Mouse (Mus musculus) kidney, adult 11 months (tissue): ENCODE results near the gene Nmnat3.

Experiments
- DNase-seq: peaks from one replicate; pipeline ENCODE4 v3.0.0; 2022

Nmnat3 gene

GRCm38 (mm10) chr9:98367333-98367962, 80.2 kb downstream of the Nmnat3 start:
- DNase-seq: no peak

GRCm38 (mm10) chr9:98369707-98370106, 82.5 kb downstream of the Nmnat3 start:
- no peak for DNase-seq

GRCm38 (mm10) chr9:98373358-98373757, 86.1 kb downstream of the Nmnat3 start:
- no peak for DNase-seq

GRCm38 (mm10) chr9:98374897-98375296, 87.7 kb downstream of the Nmnat3 start:
- DNase-seq: no peak

- DNase-seq: peak; percentile 53
These were observed 88.3 kb downstream of the Nmnat3 start for GRCm38 (mm10) chr9:98375329-98376170.

- DNase-seq: no peak
These were observed 92.5 kb downstream of the Nmnat3 start for GRCm38 (mm10) chr9:98379736-98380135.

GRCm38 (mm10) chr9:98380593-98380992, 93.4 kb downstream of the Nmnat3 start:
- DNase-seq: no peak

- DNase-seq: no peak
These were observed 100.8 kb downstream of the Nmnat3 start for GRCm38 (mm10) chr9:98387741-98388632.

GRCm38 (mm10) chr9:98388633-98388965, 101.4 kb downstream of the Nmnat3 start:
- DNase-seq: no peak

- no peak for DNase-seq
These were observed 106.3 kb downstream of the Nmnat3 start for GRCm38 (mm10) chr9:98393496-98393895.

GRCm38 (mm10) chr9:98397211-98397610, 110.0 kb downstream of the Nmnat3 start:
- no peak for DNase-seq

GRCm38 (mm10) chr9:98397866-98398265, 110.6 kb downstream of the Nmnat3 start:
- DNase-seq: no peak

GRCm38 (mm10) chr9:98400185-98400894, 113.1 kb downstream of the Nmnat3 start:
- no peak for DNase-seq

- no peak for DNase-seq
These were observed 114.4 kb downstream of the Nmnat3 start for GRCm38 (mm10) chr9:98401611-98402010.

- DNase-seq: no peak
These were observed 120.5 kb downstream of the Nmnat3 start for GRCm38 (mm10) chr9:98407771-98408170.

GRCm38 (mm10) chr9:98409137-98409536, 121.9 kb downstream of the Nmnat3 start:
- peak; percentile 60 for DNase-seq

- no peak for DNase-seq
These were observed 128.2 kb downstream of the Nmnat3 start for GRCm38 (mm10) chr9:98415427-98415826.

GRCm38 (mm10) chr9:98417919-98418318, 130.7 kb downstream of the Nmnat3 start:
- no peak for DNase-seq

GRCm38 (mm10) chr9:98418346-98418745, 131.1 kb downstream of the Nmnat3 start:
- peak; percentile 42 for DNase-seq

- no peak for DNase-seq
These were observed 133.4 kb downstream of the Nmnat3 start for GRCm38 (mm10) chr9:98420666-98421065.

GRCm38 (mm10) chr9:98421903-98422302, 134.7 kb downstream of the Nmnat3 start:
- no peak for DNase-seq

- no peak for DNase-seq
These were observed 135.4 kb downstream of the Nmnat3 start, which contains the start of gene Rbp1 for GRCm38 (mm10) chr9:98422656-98423055. Gene Rbp1 (plus strand): TSS chr9:98422961.

- no peak for DNase-seq
These were observed 136.5 kb downstream of the Nmnat3 start for GRCm38 (mm10) chr9:98423691-98424090.
